Mouse (Mus musculus) embryonic facial prominence, embryonic 10.5 days (tissue): Measurements from ENCODE around the gene Gxylt2. TPM values are rescaled to one million over a fixed set of nuclear protein-coding genes. Genes with fewer than 3 reads are reported as not detected.

ENCODE experiments used
- DNase-seq: peaks from one replicate; pipeline ENCODE4 v3.0.0-alpha.2; 2017; ENCODE audit warnings: low spot score
- H3K27ac ChIP-seq: fragments of 300-500 bp; sonication (generic); replicated peaks from 2 replicates; pipeline ENCODE4 v1.5.1; 2016; ENCODE audit warnings: mild to moderate bottlenecking
- H3K27me3 ChIP-seq: fragments of 300-500 bp; sonication (generic); replicated peaks from 2 replicates; pipeline ENCODE4 v1.6.1; 2016; ENCODE audit warnings: low read depth, mild to moderate bottlenecking; ENCODE audit not compliant: poor library complexity, severe bottlenecking
- H3K36me3 ChIP-seq: fragments of 300-500 bp; sonication (generic); replicated peaks from 2 replicates; pipeline ENCODE4 v1.6.1; 2016; ENCODE audit warnings: mild to moderate bottlenecking, moderate library complexity
- H3K4me1 ChIP-seq: fragments of 300-500 bp; sonication (generic); 2 replicates; pipeline ENCODE4 v1.6.1; 2016
- H3K4me3 ChIP-seq: fragments of 300-500 bp; sonication (generic); 2 replicates; pipeline ENCODE4 v1.5.1; 2016; ENCODE audit warnings: mild to moderate bottlenecking, moderate library complexity
- H3K9me3 ChIP-seq: fragments of 300-500 bp; sonication (generic); 2 replicates; pipeline ENCODE4 v1.6.1; 2016; ENCODE audit warnings: mild to moderate bottlenecking
- WGBS: fragments of 180-500 bp; shearing (Covaris S2); methylation state at CpG from one replicate; pipeline ENCODE4 v1.1.7; 2016; 5-methylcytosine and 5-hydroxymethylcytosine counted together
- polyA plus RNA-seq: library from polyadenylated mRNA; unstranded; fragments of >200 nt; fragmentation: Nextera tagmentation; extraction: Ambion mirVana; gene quantifications from 2 replicates; pipeline ENCODE4 v1.2.1, GENCODE M21; 2016

Gene Gxylt2
- polyA plus RNA-seq, 1 experiment from 2014 or later: 3.6 TPM

GRCm38 (mm10) chr6:100833811-100834481, 129.4 kb downstream of the Gxylt2 start:
- WGBS: under 1% methylated on average over 71 of the region's 72 CpGs
- H3K4me1 ChIP-seq: peaks cover 8% of the 10 kb centered on the region; the same call in 1 of the 2 replicates
- peaks cover 44% of the 10 kb centered on the region for H3K36me3 ChIP-seq
- H3K27me3 ChIP-seq: no peaks in the 10 kb centered on the region
- H3K27ac ChIP-seq: peak overlapping the region; percentile 97
- peak overlapping the region; percentile 92 for H3K4me3 ChIP-seq
- H3K9me3 ChIP-seq: no peaks in the 10 kb centered on the region
- DNase-seq: peak; percentile 78

- Histone ChIP-seq H3K36me3 (peaks cover 51% of the 10 kb centered on the region), H3K4me1 (peaks cover 8% of the 10 kb centered on the region; the same call in 1 of the 2 replicates), H3K27me3 (no peaks in the 10 kb centered on the region), H3K4me3 (peak overlapping the region; percentile 92), H3K9me3 (no peaks in the 10 kb centered on the region), H3K27ac (peak overlapping the region; percentile 97)
- peak; percentile 10 for DNase-seq
- WGBS: 43% methylated on average over 9 of the region's 9 CpGs
Measured at GRCm38 (mm10) chr6:100834489-100835160, 130.1 kb downstream of the Gxylt2 start.

GRCm38 (mm10) chr6:100845058-100845457, 140.5 kb downstream of the Gxylt2 start:
- H3K4me1 ChIP-seq: peaks cover 8% of the 10 kb centered on the region; the same call in 1 of the 2 replicates
- H3K4me3 ChIP-seq: no peak overlapping the region
- peaks cover 84% of the 10 kb centered on the region for H3K36me3 ChIP-seq
- H3K9me3 ChIP-seq: no peaks in the 10 kb centered on the region
- no peak for DNase-seq
- H3K27ac ChIP-seq: no peak overlapping the region
- H3K27me3 ChIP-seq: no peaks in the 10 kb centered on the region
- WGBS: 92% methylated on average over 4 of the region's 4 CpGs

- no peaks in the 10 kb centered on the region for H3K9me3 ChIP-seq
- H3K27me3 ChIP-seq: no peaks in the 10 kb centered on the region
- DNase-seq: no peak
- H3K4me3 ChIP-seq: no peak overlapping the region
- no peak overlapping the region for H3K27ac ChIP-seq
- 88% methylated on average over 5 of the region's 5 CpGs for WGBS
- H3K4me1 ChIP-seq: peaks cover 8% of the 10 kb centered on the region; the same call in 1 of the 2 replicates
- peaks cover 83% of the 10 kb centered on the region for H3K36me3 ChIP-seq
Measured at GRCm38 (mm10) chr6:100847264-100847663, 142.7 kb downstream of the Gxylt2 start.

GRCm38 (mm10) chr6:100848682-100849375, 144.3 kb downstream of the Gxylt2 start:
- no peak overlapping the region for H3K27ac ChIP-seq
- no peaks in the 10 kb centered on the region for H3K27me3 ChIP-seq
- no peak overlapping the region for H3K4me3 ChIP-seq
- peaks cover 78% of the 10 kb centered on the region for H3K36me3 ChIP-seq
- H3K9me3 ChIP-seq: no peaks in the 10 kb centered on the region
- peaks cover 8% of the 10 kb centered on the region; the same call in 1 of the 2 replicates for H3K4me1 ChIP-seq
- 90% methylated on average over 9 of the region's 9 CpGs for WGBS
- no peak for DNase-seq

GRCm38 (mm10) chr6:100850671-100851081, 146.1 kb downstream of the Gxylt2 start:
- Histone ChIP-seq H3K4me1 (peaks cover 8% of the 10 kb centered on the region; the same call in 1 of the 2 replicates), H3K4me3 (no peak overlapping the region), H3K36me3 (peaks cover 78% of the 10 kb centered on the region), H3K9me3 (no peaks in the 10 kb centered on the region), H3K27me3 (no peaks in the 10 kb centered on the region), H3K27ac (no peak overlapping the region)
- 90% methylated on average over 9 of the region's 9 CpGs for WGBS
- no peak for DNase-seq

GRCm38 (mm10) chr6:100851083-100851482, 146.5 kb downstream of the Gxylt2 start:
- Histone ChIP-seq H3K9me3 (no peaks in the 10 kb centered on the region), H3K4me3 (no peak overlapping the region), H3K27me3 (no peaks in the 10 kb centered on the region), H3K4me1 (peaks cover 6% of the 10 kb centered on the region; the same call in 1 of the 2 replicates), H3K36me3 (peaks cover 78% of the 10 kb centered on the region), H3K27ac (no peak overlapping the region)
- DNase-seq: no peak
- 87% methylated on average over 5 of the region's 5 CpGs for WGBS

Other genes starting within 250 kb of the Gxylt2 start
- gene Shq1, start 33.6 kb upstream of the Gxylt2 start, polyA plus RNA-seq: 23.7 and 25.8 TPM in 2 replicates
- gene Ppp4r2, start 128.9 kb downstream of the Gxylt2 start, polyA plus RNA-seq: 22.6 and 23.9 TPM in 2 replicates